Mouse (Mus musculus) CD4-positive, CD25-positive, alpha-beta regulatory T cell, adult 4 months (primary cell): ENCODE results near the gene Mef2b. TPM values are rescaled to one million over a fixed set of nuclear protein-coding genes. Genes with fewer than 3 reads are reported as not detected.
"Not testable (repeated sequence)": the region's sequence is repeated elsewhere in the genome, so short reads cannot be mapped to it uniquely, and the experiment has no call there.

Source experiments
- ATAC-seq: one replicate; pipeline ENCODE4 v1.8.0; 2017
- polyA plus RNA-seq, 2 experiments: library from polyadenylated mRNA; unstranded; fragments of 100-300 nt; shearing (Covaris generic); gene quantifications; one replicate each; pipeline ENCODE4 v1.2.1; 2017

Mef2b gene
- polyA plus RNA-seq, 2 experiments from 2014 or later, result 1.5 TPM; not detected in 1

DNA sequence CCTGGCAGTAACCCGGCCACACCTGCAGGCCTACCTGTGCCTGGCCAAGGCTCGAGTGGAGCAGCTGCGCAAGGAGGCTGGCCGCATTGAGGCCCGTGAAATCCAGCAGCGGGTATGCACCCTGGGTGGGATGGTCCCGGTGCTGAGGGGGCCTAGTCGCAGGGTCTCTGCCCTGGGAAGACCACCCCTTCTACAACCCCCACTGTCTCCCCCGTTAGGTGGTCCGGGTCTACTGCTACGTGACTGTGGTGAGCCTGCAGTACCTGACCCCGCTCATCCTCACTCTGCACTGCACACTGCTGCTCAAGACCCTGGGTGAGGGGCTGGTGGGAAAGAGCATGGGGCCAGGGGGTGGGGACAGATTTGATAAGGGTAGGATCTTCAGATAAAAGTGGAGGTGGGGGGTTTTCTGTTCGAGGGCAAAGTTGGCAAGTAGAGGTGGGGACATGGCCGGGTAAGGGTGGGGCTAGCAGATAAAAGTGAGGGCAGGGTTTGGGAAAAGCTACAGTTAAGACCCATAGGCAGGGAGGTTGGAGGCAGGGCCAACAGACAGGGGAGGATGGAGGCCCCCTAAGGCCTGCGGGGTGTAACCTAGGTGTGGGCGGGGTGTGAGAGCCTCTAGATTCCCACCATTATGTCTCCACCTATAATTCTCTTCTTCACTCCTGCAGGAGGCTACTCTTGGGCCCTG, 41.8 kb downstream of the Mef2b start:
- ATAC-seq, result no peak

DNA sequence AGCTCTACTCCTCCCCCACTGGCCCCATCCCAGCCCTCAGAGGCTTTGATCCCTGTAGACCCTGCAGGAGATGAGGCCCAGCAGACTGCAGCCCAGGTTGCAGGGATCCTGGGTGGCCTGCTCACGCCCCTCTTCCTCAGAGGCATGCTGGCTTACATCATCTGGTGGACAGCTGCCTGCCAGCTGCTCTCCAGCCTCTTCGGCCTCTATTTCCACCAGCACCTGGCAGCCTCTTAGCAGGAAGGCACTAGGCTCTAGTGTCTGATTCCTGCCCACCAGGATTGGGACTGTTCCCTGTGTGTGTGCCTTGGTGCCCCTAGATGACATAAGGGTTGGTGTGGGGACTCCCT, 42.4 kb downstream of the Mef2b start:
- ATAC-seq, result no peak

DNA sequence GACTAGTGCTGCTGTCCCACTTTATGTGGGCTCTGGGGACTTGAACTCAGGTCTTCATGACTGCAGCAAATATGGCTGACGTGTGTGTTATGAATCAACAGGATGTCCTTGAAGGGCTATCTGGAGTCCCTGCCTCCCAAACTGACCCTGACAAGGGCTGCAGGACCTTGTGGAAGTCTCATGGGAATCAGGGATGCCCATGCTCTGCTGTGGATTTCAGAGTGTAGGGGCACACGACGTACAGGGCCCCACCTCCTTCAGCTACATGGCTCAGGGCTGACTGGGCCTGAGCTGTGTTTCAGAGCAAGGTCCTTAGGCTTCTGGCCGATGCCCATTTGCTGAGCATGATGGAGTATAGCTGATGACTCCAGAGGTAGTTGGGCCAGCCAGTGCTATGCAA, 43.7 kb downstream of the Mef2b start:
- no peak for ATAC-seq

DNA sequence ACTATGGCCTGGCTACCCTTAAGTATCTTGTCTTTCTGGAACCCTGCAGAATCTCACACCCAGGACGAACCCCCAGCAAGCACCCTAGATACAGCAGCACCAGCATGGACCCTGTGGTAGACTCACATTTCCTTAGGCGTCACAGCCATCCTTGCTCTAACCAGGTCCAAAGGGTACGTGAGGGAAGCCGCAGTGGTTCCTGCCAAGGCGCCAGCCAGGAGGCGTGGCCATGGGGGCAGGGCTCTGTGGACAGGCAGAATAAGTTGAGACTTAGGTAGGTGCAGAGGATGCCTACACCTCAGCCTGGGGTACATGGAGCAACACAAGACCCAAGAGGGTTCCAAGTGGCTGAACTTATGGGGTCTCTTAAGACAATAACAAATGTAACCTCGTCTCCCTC, 49.2 kb downstream of the Mef2b start:
- no peak for ATAC-seq

DNA sequence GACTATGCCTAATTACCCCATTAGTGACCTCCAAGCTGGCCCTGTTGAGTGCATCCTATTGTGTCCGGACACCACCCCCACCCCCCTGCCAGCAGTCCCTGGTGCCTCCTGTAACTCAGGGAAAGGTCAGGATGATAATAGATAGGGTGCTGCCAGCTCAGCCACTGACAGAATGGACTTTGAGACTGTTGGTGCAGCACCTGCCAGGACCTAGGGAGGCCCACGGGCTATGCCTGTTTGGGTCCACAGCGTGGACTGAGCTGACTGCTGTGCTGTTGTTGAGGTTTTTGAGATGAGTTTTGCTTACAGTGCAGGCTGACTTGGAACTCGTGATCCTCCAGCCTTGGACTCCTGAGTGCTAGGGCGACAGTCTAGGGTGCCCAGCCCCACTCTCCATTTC, 53.7 kb downstream of the Mef2b start:
- no peak for ATAC-seq

DNA sequence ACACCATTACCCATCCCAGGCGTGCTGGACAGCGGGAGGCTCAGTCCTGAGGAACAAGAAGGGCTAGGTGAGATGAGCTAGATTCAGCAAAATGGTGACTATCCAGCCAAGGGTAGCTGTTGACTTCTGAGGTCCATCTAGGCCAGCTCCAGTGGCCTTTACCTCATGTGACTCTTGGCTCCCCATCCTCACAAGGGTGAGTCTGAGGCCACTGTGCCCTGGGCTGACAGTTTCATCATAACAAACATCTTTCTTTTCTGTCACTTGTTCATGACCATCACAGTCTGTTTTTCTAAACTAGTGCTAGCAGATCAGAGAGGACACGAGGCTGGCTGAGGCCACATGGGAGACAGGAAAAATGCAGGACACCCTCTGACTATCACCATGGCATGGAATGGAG, 54.7 kb downstream of the Mef2b start:
- no peak for ATAC-seq

DNA sequence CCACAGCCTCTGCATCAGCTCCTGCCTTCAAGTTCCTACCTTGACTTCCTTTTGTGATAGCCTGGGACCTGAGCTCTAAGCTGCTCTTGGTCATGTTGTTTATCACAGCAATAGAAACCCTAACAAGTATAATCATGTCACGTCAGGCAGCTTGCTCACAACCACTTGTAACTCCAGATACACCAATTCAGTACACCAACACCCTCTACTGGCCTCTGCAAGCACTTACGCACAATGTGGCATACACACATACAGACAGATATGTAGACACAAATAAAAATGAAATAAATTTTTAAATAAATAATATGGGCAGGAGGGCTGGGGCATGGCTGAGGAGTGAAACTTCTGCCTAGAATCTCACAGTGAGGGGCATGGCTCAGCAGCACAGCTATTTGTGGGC, 56.3 kb downstream of the Mef2b start:
- no peak for ATAC-seq

DNA sequence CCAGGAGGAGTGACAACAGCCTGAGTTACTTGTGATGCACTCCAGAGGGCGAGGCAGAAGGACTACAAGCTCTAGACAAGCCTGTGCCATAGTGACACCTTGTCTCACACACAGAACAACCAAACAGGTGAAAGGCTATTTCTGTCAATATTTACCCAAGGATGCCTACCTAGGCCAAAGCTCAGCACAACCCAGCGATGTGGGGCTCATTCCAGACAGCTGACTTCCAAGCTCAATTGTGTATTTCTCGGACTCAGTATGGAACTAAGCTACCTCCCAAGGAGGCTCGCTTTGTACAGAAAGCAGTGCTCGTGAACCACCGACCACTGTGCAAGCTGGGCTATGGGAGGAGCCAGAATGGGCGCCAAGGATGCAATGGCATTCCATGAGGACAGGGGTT, 58.1 kb downstream of the Mef2b start:
- ATAC-seq, result no peak

DNA sequence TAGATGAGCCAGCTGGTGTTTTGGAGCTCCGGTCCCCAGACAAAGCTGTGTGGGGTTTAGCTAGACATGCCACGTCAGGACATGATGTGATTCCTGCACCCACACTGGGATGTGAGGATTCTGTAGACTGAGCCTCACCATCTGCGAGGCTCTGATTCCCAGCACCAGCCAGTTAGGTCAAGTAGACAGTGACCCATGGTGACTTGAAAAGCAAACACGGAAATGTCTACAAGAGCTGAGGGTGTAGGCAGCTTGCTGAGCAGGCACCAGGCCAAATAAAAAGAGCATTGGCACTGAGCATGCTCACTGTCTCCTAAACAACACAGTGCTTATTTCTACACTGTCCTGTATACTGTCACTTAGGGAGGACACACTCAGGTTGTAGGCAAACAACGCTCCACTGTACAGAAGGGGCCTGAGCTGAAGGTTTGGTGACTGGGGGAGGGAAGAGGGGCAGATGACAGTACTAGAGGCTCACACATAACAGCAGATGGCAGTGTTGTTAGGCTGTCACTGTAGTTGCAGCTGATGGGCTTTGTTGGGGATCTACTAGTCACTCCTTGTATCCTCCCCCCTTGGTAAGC, 60.7 kb downstream of the Mef2b start:
- ATAC-seq, result no peak

DNA sequence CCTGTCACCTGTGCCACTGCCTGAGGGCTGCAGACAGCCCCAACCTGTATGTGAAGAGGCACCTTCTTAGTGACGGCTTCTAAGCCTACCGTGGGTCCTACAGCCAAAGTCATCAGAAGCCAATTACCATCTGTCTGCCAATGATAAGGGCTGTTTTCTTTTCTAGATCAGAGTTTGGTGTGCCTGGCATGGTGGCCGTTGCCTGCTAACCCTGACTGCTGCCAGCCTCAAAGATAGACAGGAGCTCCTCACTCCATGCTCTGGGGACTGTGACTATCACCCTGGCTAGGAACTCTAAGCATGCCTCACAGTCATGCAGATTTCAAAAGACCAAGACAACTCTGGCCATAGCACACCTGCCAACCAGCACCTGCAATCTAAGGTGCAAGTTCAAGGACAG, 61.9 kb downstream of the Mef2b start:
- ATAC-seq, result no peak

DNA sequence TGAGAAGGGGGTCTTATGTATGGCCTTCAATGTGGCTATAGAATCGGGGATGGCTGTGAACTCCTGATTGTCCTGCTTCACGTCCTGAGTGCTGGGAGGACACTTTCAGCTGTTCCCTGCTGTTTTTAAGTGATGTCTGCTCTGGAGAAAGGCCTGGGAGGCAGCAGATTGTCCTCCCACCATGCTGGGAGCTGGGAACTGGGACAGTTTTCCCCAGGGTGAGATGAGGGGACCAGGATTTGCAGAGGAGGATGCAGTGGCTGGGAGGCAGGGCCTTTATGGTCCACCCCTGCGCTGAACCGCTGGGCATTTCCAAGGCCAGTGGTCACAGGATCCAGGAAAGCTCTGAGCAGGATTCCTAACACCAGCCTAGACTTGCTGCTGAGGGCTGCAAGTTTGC, 63.6 kb downstream of the Mef2b start:
- ATAC-seq, result no peak

DNA sequence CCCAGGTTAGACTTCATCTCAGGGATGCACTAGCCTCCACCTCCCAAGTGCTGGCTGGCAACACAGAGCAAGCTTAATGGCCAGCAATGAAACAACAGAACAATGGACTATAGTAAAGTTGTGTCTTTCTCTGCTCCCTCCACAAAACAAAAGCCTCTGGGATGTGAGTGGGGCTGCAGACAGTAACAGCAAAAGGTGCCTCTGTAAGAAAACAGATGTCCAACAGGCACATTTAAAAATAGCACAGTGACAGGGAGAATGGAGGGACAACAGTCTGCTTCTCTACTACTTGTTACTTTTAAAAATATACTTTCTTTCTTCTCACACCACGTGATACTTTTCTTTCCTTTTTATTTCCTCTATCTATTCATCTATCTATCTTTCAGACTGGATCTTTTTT, 65.2 kb downstream of the Mef2b start:
- no peak for ATAC-seq

DNA sequence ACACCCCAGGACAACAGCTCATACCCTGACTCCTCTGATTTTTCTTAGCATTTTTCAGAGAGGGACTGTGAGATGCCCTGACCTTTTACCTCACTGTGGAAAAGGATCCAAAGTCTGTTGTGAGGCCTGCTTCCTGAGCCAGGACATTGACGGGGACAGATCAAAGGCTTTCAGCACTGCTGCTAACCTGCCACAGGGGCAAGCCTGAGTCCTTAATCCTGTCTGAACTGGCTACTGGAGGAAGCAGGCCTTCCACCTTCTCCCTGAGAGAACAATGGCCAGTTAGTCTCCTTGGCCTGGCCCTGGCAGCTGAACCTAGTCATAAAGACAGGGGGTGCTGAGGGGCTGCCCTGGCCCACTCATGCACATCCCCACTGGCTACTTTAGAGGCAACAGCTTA, 68.6 kb downstream of the Mef2b start:
- ATAC-seq, result no peak

DNA sequence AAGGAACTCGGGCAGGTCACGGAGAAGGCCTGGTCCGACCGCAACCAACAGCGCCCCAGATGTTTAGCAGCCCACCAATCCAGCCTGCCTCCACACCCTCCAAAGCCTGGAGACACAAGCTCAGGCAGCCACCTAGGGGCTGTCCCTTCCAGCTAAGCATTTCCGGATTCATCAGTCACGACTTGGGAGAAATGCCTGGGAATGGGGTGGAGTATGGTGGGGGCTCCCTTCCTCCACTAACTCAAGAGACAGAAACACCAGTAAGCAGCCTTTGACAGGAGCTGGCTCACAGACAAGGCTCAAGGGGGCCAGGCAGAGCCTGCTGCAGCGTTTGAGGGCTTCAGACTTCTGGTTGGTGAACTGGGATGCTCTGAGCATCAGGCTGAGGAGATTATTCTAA, 71.0 kb downstream of the Mef2b start:
- ATAC-seq, result no peak

DNA sequence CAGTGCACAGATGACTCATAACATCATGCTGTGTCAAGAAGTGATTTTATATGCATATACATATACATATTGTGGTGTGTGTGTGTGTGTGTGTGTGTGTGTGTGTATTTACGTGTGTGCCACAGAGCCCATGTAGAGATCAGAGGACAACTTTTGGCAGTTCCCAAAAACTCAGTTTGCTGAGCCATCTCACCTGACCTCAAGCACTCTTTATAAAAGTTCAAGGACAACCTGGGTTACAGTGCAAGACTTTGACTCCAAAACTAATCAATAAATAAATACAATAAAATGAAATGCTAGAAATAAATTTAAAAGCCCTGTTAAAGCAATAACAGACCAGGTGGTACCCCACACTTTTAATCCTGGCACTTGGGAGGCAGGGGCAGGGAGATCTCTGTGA, 71.8 kb downstream of the Mef2b start:
- no peak for ATAC-seq

DNA sequence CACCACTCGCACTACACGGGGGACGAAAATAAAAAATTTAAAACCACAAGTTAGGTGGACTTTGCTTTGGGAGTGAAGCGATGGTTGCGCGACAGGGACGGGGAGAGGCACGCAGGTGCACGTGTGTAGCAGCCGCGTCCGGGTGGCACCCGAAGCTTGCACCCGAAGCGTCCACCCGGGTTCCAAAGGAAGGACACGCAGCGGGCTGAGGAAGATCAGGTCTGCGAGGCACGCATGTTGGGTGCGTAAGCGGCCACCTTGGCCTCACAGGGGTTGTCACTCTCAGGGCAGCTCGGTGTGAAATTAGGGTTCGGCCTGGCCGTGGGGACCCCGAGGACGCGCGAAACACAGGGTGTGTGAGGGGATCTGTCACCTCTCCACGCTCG, 72.2 kb downstream of the Mef2b start:
- ATAC-seq, result no peak

DNA sequence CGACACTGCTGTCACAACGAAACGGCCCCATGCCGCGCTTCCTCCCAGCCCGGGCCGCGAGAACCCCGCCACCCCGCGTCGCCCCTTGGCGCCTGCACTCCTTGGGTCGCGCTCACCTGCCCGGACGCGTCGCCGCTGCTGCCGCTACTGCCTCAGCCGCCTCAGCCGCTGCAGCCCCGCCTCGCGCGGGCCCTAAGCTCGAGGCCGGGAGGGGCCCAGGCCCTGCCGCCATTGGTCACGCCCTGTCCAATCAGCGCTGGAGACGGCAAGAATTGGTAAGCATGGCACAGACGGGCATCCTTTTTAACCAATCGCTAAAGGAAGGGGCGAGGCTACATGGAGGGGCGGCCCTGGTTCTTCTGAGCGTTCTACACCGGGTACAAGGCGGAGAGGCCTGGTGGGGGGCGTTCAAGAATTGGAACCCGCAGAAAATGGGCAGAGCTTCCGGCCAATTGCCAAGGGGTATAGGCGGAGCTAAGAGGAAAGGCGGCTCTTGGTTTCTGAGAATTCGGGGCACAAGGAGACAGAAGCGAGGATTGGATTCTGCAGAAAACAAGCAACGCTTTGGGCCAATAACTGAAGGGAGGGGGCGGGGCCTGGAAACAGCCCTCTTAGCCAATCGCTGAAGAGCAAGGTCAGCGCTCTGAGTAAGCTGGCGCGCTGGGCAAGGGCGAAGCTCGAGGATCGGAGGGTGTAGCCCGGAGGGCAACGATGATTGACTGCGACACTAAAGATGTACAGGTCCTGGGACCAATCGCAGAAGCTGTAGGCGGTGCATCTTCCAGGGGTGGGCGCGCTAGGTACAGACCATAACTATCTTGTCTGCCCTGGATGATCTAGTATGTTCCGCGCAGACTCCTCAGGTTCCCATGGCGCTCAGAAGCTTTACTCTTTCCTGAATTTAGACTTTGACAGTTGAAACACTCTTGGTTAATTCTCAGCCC, 72.9 kb downstream of the Mef2b start, which contains the start of gene Slc25a42:
Slc25a42 (minus strand) TSS at position 194 of the 944 bp plus-strand sequence.
- ATAC-seq, result peak; percentile 87

DNA sequence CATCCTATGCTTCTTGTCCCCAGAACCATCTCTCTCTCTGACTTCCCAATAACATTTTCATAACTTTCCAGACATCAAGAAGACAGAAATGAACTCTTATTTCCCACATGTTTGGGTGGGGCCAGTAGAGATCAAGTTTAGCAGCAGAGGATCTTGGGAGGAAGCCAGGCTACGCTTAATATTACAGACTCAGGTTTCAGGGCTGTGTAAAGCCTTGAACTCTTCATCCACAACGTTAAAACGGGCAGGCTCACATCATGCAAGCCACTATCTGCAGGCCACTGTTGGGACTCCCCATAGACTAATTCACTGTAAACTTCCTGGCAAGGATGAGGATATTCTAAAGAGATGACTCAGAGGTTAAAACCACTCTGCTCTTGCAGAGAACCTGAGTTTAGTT, 74.9 kb downstream of the Mef2b start:
- no peak for ATAC-seq

DNA sequence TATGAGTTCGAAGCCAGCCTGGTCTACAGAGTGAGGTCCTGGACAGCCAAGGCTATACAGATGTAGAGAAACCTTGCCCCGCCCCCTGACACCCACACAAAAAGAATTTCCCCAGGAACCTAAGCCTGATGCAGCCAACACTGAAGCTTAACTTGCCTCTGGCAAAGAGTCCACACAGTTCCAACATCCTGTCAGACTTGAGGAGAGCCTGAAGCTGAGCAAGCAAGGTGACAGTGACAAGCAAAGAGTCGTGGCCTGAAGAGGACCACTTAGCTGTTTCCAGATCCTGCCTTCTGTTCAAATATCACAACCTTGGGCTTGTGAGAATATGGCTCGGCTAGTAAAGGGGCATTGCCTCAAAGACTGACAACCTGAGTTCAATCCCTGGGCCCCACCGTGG, 75.6 kb downstream of the Mef2b start:
- no peak for ATAC-seq

DNA sequence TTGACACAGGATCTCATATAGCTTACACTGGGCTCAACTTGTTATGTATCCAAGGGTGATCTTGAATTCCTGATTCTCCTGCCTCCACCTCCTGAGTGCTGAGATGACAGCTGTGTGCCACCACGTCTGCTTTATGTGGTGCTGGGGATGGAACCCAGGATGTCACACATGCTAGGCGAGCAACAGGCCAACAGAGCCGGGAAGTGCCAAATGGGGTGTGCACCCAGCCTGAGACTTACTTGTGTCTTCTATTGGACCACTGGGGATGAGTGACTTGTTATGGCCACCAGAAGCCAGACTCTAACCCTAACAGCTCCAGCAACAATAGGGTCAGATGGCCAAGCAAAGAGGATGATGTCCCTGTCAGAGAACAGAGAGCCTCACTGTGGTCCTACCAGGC, 76.7 kb downstream of the Mef2b start:
- not testable (repeated sequence) for ATAC-seq

DNA sequence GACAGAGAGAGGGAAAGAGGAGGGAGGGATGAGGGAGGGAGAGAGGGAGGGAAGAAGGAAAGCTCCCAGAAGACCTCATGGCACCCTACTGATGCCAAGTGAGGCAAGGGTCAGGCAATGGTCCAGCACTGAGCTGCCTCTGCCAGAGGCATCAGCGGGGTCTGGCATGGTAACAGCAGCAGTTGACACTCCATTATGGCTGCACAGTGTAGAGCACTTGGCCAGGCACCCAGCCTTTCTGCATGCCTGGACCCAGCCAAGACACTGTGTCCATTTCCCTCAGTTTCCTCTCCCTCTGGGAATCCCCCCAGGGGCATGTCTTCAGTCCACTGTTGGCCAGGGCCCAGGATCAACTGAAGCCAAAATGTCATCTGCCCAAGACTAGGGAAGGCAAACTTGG, 77.1 kb downstream of the Mef2b start:
- no peak for ATAC-seq
